8 mouse cellular contexts compared by ENCODE assay signal in the genomic region with DNA sequence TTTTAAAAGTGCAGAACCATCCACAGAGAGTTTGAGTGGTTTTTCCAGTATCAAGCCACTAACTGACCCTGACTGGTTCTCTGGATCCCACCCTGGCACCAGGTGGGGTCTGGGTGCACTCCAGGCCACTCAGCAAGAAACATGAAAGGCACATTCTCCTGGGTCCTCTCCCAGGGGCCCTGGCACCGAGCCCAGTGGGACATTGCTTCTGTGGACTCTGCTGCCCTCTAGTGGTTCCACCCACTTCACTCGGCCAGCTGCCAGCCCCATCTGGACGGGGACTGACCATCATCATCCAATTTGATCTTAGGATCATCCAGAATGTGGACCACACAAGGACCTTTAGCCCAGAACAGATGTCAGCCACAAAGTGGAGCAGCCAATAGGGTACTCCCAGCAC. TPM values are rescaled to one million over a fixed set of nuclear protein-coding genes. Genes with fewer than 3 reads are reported as not detected.
DNase-seq lines count a peak whose midpoint lies in the region; ATAC-seq and TF ChIP-seq lines count a peak whose summit lies in the region.

No protein-coding gene starts in this region.

- no peak for TF ChIP-seq POLR2A in heart, adult 2 months (IDR thresholded peaks at IDR 0.05; ENCODE audit: insufficient read depth, low read depth, low read length)

- no peaks in the 10 kb centered on the region for H3K4me1 ChIP-seq in heart, adult 2 months (ENCODE audit: control insufficient read depth, insufficient read depth, low read length)
- peaks cover 15% of the 10 kb centered on the region for H3K4me1 ChIP-seq in heart, embryonic 10.5 days
- peaks cover 12% of the 10 kb centered on the region for H3K4me1 ChIP-seq in embryonic facial prominence, embryonic 10.5 days
- no peaks in the 10 kb centered on the region for H3K4me1 ChIP-seq in midbrain, postnatal 0 days (ENCODE audit: insufficient read depth, low read length)
- no peaks in the 10 kb centered on the region for H3K4me1 ChIP-seq in stomach, embryonic 16.5 days (ENCODE audit: control insufficient read depth, insufficient read depth, low read length)

- H3K4me3 ChIP-seq in heart, adult 2 months: no peak overlapping the region
- no peak overlapping the region for H3K4me3 ChIP-seq in heart, embryonic 10.5 days
- H3K4me3 ChIP-seq in embryonic facial prominence, embryonic 10.5 days: no peak overlapping the region
- H3K4me3 ChIP-seq in midbrain, postnatal 0 days (ENCODE audit: low read depth, low read length): no peak overlapping the region
- H3K4me3 ChIP-seq in stomach, embryonic 16.5 days (replicated peaks; ENCODE audit: low read length): no peak overlapping the region

- H3K79me2 ChIP-seq in heart, adult 2 months (replicated peaks; ENCODE audit: control insufficient read depth, insufficient read depth, low read length): no peaks in the 10 kb centered on the region

- ATAC-seq in midbrain, postnatal 0 days (ENCODE audit: low FRiP score): no peak
- 0 out of 2 replicates have a peak, but pooled peaks have one; percentile 21 for ATAC-seq in stomach, embryonic 16.5 days (ENCODE audit: insufficient read depth, low FRiP score)

- H3K27me3 ChIP-seq in heart, adult 2 months (ENCODE audit: control insufficient read depth, insufficient read depth, low read length): no peaks in the 10 kb centered on the region
- H3K27me3 ChIP-seq in heart, embryonic 10.5 days (ENCODE audit: insufficient read depth, poor library complexity, severe bottlenecking): peaks cover 15% of the 10 kb centered on the region
- H3K27me3 ChIP-seq in embryonic facial prominence, embryonic 10.5 days (replicated peaks; ENCODE audit: low read depth, poor library complexity, severe bottlenecking): peaks cover 19% of the 10 kb centered on the region
- H3K27me3 ChIP-seq in midbrain, postnatal 0 days (ENCODE audit: insufficient read depth, low read length): no peaks in the 10 kb centered on the region
- no peaks in the 10 kb centered on the region; the same call in 1 of the 2 replicates for H3K27me3 ChIP-seq in stomach, embryonic 16.5 days (ENCODE audit: control insufficient read depth, insufficient read depth, low read length)

- H3K36me3 ChIP-seq in heart, adult 2 months (ENCODE audit: control insufficient read depth, insufficient read depth, low read length): no peaks in the 10 kb centered on the region
- H3K36me3 ChIP-seq in heart, embryonic 10.5 days: no peaks in the 10 kb centered on the region
- no peaks in the 10 kb centered on the region for H3K36me3 ChIP-seq in embryonic facial prominence, embryonic 10.5 days (replicated peaks)
- no peaks in the 10 kb centered on the region for H3K36me3 ChIP-seq in midbrain, postnatal 0 days (ENCODE audit: insufficient read depth, low read length)
- no peaks in the 10 kb centered on the region for H3K36me3 ChIP-seq in stomach, embryonic 16.5 days (ENCODE audit: control insufficient read depth, insufficient read depth, low read length)

- no peak overlapping the region for H3K4me2 ChIP-seq in midbrain, postnatal 0 days (ENCODE audit: low read depth, low read length, poor library complexity, severe bottlenecking)
- no peak overlapping the region for H3K4me2 ChIP-seq in stomach, embryonic 16.5 days (ENCODE audit: low read depth, low read length)

- no peaks in the 10 kb centered on the region for H3K9me3 ChIP-seq in heart, embryonic 10.5 days
- H3K9me3 ChIP-seq in embryonic facial prominence, embryonic 10.5 days: no peaks in the 10 kb centered on the region
- no peaks in the 10 kb centered on the region for H3K9me3 ChIP-seq in midbrain, postnatal 0 days (ENCODE audit: low read length)
- no peaks in the 10 kb centered on the region for H3K9me3 ChIP-seq in stomach, embryonic 16.5 days (replicated peaks; ENCODE audit: control insufficient read depth, low read length)

- DNase-seq in heart, adult 2 months: peak; percentile 76 to 85
- no peak for DNase-seq in heart, embryonic 10.5 days (ENCODE audit: low spot score)
- peak; percentile 80 to 83 for DNase-seq in adrenal gland, adult 18-20 months (ENCODE audit: low spot score in 2 of 2)
- peak; percentile 77 for DNase-seq in embryonic facial prominence, embryonic 10.5 days (ENCODE audit: low spot score)
- DNase-seq in heart, postnatal 14 days: peak; percentile 83 to 92
- peak; percentile 41 to 77 for DNase-seq in left cerebral cortex, adult 8-10 months (ENCODE audit: low spot score in 2 of 2)
- DNase-seq in midbrain, postnatal 0 days (ENCODE audit: low spot score): peak; percentile 75

- TF ChIP-seq CTCF in heart, adult 2 months (IDR thresholded peaks at IDR 0.05): peak; percentile 90
- TF ChIP-seq CTCF in midbrain, postnatal 0 days (IDR thresholded peaks at IDR 0.05): peak; percentile 95

- WGBS in heart, adult 2 months: 2% methylated on average over 3 of the region's 3 CpGs
- WGBS in heart, embryonic 10.5 days: 0% methylated on average over 3 of the region's 3 CpGs
- WGBS in embryonic facial prominence, embryonic 10.5 days: 2% methylated on average over 3 of the region's 3 CpGs
- 0% methylated on average over 3 of the region's 3 CpGs for WGBS in midbrain, postnatal 0 days
- 0% methylated on average over 3 of the region's 3 CpGs for WGBS in stomach, embryonic 16.5 days

- peak; percentile 57; the same call in 1 of the 2 replicates for TF ChIP-seq EP300 in heart, adult 2 months (IDR thresholded peaks at IDR 0.05; ENCODE audit: insufficient read depth, low read depth, low read length)

- H3K9ac ChIP-seq in heart, adult 2 months (ENCODE audit: low read depth, low read length): no peak overlapping the region
- no peak overlapping the region for H3K9ac ChIP-seq in midbrain, postnatal 0 days (replicated peaks; ENCODE audit: low read length, poor library complexity, severe bottlenecking)
- no peak overlapping the region for H3K9ac ChIP-seq in stomach, embryonic 16.5 days (ENCODE audit: low read length)

- intact Hi-C loops in heart, adult 2 months (cut with DNase I): loop anchor here (5.0 kb wide), 3 partner anchors 387 to 552 kb away; no protein-coding TSS in a partner anchor
- intact Hi-C loops in heart, postnatal 14 days (cut with DNase I): loop anchor here (1.0 to 2.0 kb wide), 2 partner anchors 387 to 404 kb away; no protein-coding TSS in a partner anchor

- H3K27ac ChIP-seq in heart, adult 2 months: no peak overlapping the region
- H3K27ac ChIP-seq in heart, embryonic 10.5 days: no peak overlapping the region
- H3K27ac ChIP-seq in embryonic facial prominence, embryonic 10.5 days (replicated peaks): no peak overlapping the region
- no peak overlapping the region for H3K27ac ChIP-seq in midbrain, postnatal 0 days (ENCODE audit: low read depth, low read length)
- no peak overlapping the region for H3K27ac ChIP-seq in stomach, embryonic 16.5 days (ENCODE audit: low read length)

RNA-seq across cellular contexts. Expression of a gene that starts 15.6 kb away (rescaled TPM):
- total RNA-seq in heart, adult 2 months (2021): 100 to 1,000 TPM in 1 of 2 experiments, 10 to 100 TPM in 1; 96.7 to 116 TPM
- 65.0 and 86.1 TPM in 2 replicates for polyA plus RNA-seq in heart, adult 2 months (2012; rRNA removed)
- 11.2 and 13.4 TPM in 2 replicates for polyA plus RNA-seq in heart, embryonic 10.5 days (2016; fragmentation: Nextera tagmentation; extraction: Ambion mirVana)
- total RNA-seq in adrenal gland, adult 18-20 months (2021): 10 to 100 TPM; 46.8 to 51.6 TPM
- 16.5 and 17.3 TPM in 2 replicates for polyA plus RNA-seq in embryonic facial prominence, embryonic 10.5 days (2016; fragmentation: Nextera tagmentation; extraction: Ambion mirVana)
- total RNA-seq in heart, postnatal 14 days (2021): 10 to 100 TPM; 89.6 to 91.6 TPM
- 100 to 1,000 TPM in 1 of 4 experiments, 10 to 100 TPM in 3; 88.6 to 103 (median 94.1) TPM for total RNA-seq in left cerebral cortex, adult 8-10 months (2022)
- total RNA-seq in midbrain, postnatal 0 days (2014; rRNA removed): 98.7 and 109 TPM in 2 replicates
- 15.4 and 16.2 TPM in 2 replicates for polyA plus RNA-seq in midbrain, postnatal 0 days (2015; fragmentation: Nextera tagmentation; extraction: Ambion mirVana)
- polyA plus RNA-seq in stomach, embryonic 16.5 days (2015; fragmentation: Nextera tagmentation; extraction: Ambion mirVana): 10.7 and 11.2 TPM in 2 replicates
